Mouse (Mus musculus): ENCODE data around the gene Gramd1b.

Gene Gramd1b

DNA sequence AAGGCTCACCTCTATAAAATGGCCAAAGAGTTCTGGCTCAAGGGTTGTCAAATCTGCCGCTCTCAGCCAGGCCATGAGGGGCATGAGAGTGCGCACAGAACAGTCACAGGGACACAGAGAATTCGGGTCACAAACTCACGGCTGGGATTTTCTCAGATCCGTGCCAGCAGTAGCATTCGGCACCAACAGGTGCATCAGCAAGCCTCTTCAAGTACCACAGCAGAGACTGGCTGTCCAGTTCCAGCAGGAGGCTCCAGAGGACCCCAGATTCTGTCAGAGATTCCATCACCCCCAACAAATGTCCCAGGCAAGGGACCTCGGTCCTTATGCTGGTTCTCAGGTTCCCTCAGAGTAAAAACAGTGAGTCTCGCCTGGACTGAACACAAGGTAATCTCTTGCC, 210.8 kb downstream of the Gramd1b start:
- DNase-seq (ENCODE audit: extremely low spot score, low spot score) = no peak

- DNase-seq (ENCODE audit: extremely low spot score, low spot score) = no peak
These were observed 212.4 kb downstream of the Gramd1b start for GRCm38 (mm10) chr9:40318771-40319170.

DNA sequence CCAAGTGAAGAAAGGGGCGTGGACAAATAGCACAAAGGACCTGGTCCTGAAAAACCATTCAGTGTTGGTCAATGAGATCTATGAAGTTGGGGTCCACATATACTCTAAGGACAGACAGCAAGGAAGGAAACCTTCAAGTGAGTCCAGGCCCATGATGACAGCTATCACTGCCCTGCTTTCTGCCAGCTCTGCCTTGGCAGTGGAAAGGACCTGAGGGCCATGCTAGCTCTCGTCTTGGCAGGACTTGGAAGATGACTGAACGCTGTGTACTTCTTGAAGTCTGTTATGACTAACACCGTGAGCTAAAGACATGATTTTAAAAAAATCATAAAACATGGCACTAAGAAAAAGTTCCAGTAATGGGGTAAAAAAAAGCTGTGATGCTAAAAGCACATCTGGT, 213.4 kb downstream of the Gramd1b start:
- no peak for DNase-seq (ENCODE audit: extremely low spot score, low spot score)

- DNase-seq (ENCODE audit: extremely low spot score, low spot score) = no peak
These were observed 214.1 kb downstream of the Gramd1b start for GRCm38 (mm10) chr9:40316865-40317660.

- DNase-seq (ENCODE audit: extremely low spot score, low spot score) = no peak
These were observed 219.4 kb downstream of the Gramd1b start for GRCm38 (mm10) chr9:40311813-40312212.

DNA sequence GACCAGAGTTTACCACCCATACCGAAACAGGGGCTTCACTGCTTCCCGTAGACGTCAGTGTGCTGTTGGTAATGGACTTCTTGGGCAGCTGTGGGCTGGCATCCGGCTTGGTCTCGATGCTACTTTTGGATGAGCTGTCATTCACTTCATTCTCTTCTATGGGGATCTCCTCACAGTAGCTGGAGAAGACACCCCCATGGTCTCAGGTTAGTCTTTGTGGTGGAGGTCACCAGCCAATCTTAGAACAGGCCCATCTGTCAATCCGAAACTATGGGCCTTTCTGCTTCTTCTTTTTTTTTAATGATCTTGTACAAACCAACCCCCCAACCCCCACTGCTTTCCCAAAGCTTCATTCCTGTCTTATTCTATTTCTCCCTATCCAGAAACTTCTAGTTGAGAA, 221.3 kb downstream of the Gramd1b start:
- no peak for DNase-seq (ENCODE audit: extremely low spot score, low spot score)

DNA sequence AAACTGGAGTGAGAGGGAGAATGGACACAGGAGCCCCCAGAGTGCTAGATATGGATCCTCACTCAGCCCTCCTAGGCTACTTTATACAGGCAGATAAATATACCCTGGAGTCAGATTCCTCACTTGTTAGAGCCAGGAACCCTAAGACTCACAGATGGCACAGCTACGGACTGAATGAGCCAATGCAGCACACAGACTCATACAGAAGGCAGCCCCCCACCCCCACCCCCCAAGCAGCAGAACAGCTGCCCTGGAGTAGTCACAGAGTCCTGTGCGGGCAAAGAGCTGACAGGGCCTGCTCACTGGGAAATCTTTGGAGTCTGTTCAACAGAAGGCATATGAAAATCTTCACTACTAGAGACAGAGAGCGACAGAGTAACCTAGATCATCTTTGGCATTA, 223.9 kb downstream of the Gramd1b start:
- DNase-seq (ENCODE audit: extremely low spot score, low spot score) = no peak

GRCm38 (mm10) chr9:40304243-40304642, 226.9 kb downstream of the Gramd1b start:
- no peak for DNase-seq (ENCODE audit: extremely low spot score, low spot score)

GRCm38 (mm10) chr9:40302375-40302774, 228.8 kb downstream of the Gramd1b start:
- DNase-seq (ENCODE audit: extremely low spot score, low spot score) = no peak

- DNase-seq (ENCODE audit: extremely low spot score, low spot score) = no peak
These were observed 229.7 kb downstream of the Gramd1b start for GRCm38 (mm10) chr9:40301475-40301874.

DNA sequence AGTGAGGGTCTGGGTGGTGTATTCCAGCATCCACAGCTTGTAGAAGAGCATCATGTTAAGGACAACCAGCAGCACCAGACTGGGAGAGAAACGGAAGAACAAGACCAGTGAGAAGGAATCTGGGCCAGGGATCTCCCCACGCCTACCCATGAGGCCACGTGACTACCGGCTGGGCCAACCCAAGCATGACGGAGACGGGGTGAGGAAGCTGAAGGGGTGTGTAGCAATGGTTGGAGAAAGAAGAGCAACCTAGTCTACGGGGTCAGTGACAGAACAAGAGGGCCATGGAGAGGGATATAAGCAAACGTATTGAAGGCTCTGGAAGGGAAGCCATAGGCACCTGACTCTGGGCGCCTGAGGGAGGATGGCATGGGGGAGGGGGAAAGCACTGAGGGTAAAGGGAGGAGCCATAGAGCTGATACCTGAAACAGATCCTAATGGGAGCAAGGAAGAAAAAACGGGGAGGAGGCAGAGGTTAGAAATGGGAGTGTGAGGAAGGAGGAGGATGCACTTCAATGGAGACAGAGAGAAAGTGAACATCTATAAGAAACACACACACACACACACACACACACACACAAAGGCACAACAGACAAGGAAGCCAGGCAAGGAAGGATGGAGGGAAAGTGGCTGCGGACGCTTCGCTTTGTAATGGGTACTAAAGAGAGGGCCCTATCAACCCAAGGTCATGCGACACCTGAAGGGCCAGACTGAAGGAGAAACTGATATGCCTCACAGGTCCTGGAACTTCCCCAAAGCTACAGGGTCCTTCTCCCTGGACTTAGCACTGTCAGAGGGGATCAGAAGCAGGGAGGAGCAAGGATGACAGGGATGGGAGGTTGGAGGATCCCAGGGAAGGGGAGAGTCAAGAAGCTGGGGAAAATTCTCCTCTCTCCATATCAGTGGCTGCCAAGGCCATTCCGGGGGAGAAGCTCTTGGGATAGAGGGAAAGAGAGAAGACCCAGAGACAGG, 230.9 kb downstream of the Gramd1b start:
- no peak for DNase-seq (ENCODE audit: extremely low spot score, low spot score)

- no peak for DNase-seq (ENCODE audit: extremely low spot score, low spot score)
These were observed 231.9 kb downstream of the Gramd1b start for GRCm38 (mm10) chr9:40299323-40299722.

- DNase-seq (ENCODE audit: extremely low spot score, low spot score) = no peak
These were observed 233.2 kb downstream of the Gramd1b start for GRCm38 (mm10) chr9:40297969-40298368.

- DNase-seq (ENCODE audit: extremely low spot score, low spot score) = no peak
These were observed 234.9 kb downstream of the Gramd1b start for GRCm38 (mm10) chr9:40296251-40296650.

DNA sequence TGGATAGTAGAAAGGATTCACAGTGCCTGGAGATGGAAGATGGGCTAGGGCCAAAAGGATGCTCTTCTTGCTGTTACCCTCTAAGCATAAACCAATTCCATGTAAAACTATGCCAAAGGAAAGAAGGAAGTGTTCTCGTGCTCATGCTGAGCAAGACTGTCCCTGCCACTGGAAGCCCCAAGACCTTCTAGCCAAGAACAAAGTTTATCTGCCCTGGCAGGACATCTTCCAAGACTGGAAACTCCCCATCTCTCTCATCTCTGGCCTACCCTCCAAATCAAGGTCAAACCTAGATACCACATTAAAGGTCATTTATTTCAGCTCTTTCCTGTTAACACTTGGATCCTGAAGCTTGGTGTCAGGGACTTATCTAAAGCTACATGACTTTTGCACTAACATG, 236.3 kb downstream of the Gramd1b start:
- no peak for DNase-seq (ENCODE audit: extremely low spot score, low spot score)

DNA sequence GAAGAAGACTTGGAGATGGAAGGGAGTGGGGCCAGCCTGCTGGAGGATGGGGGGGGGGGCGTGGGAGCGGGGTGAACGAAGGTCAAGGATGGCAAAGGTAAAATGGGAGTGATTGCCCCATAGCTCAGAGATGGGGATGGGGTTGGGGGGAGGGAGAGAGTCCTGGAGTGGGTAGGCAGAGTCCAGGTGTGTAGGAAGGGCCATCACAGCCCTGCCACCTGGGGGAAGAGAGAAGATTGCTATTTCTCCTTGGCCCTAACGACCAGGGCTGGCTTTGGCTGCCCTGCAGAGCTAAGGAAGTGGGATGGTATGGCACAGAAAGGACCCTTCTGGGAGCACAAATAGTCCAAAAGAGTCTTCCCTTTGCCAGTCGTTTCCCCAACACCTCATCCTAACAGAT, 237.0 kb downstream of the Gramd1b start:
- DNase-seq (ENCODE audit: extremely low spot score, low spot score) = no peak

GRCm38 (mm10) chr9:40293740-40294139, 237.4 kb downstream of the Gramd1b start:
- DNase-seq (ENCODE audit: extremely low spot score, low spot score) = no peak

GRCm38 (mm10) chr9:40293286-40293685, 237.9 kb downstream of the Gramd1b start:
- no peak for DNase-seq (ENCODE audit: extremely low spot score, low spot score)

DNA sequence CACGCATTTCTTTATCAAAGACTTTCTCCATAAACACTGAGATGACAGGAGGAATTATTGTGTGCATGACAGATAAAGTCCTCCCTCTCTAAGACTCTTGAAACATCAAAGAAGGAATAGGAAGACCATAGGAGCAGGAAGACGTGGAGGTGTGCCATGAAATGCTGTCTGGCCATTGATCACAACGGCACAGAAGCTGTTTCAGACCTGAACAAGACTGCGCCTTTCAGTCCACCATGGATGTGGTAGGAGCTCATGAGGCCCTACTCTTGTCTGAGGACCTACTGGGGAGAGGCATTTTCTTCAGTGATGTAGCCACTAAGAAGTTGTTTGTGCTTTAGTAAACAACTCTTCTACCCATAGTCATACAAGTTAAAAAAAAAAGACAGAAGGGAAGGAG, 238.7 kb downstream of the Gramd1b start:
- no peak for DNase-seq (ENCODE audit: extremely low spot score, low spot score)

GRCm38 (mm10) chr9:40282968-40283367, 248.2 kb downstream of the Gramd1b start:
- DNase-seq (ENCODE audit: extremely low spot score, low spot score) = no peak

GRCm38 (mm10) chr9:40279438-40279837, 251.7 kb downstream of the Gramd1b start:
- DNase-seq (ENCODE audit: extremely low spot score, low spot score) = no peak

GRCm38 (mm10) chr9:40277671-40278070, 253.5 kb downstream of the Gramd1b start:
- no peak for DNase-seq (ENCODE audit: extremely low spot score, low spot score)

Measured in neural tube, embryonic 10.5 days (tissue).